Mouse (Mus musculus) testis, adult 2 months (tissue): Measurements from ENCODE around the gene Creb5.

Experiments
- CTCF ChIP-seq: fragments of 200-500 bp; IDR thresholded peaks from 2 replicates; pipeline ENCODE4 v1.5.1; 2012; ENCODE audit warnings: low read depth, mild to moderate bottlenecking, inconsistent platforms, low read length, moderate library complexity; ENCODE audit not compliant: control insufficient read depth, insufficient read depth, insufficient replicate concordance
- POLR2A ChIP-seq: fragments of 200-500 bp; IDR thresholded peaks from 2 replicates; pipeline ENCODE4 v1.6.1; 2012; ENCODE audit warnings: low read depth, mild to moderate bottlenecking, inconsistent platforms, low read length, moderate library complexity; ENCODE audit not compliant: control insufficient read depth

- TF ChIP-seq CTCF = no peak
- TF ChIP-seq POLR2A = no peak
These were observed 376.1 kb downstream of the Creb5 start for GRCm38 (mm10) chr6:53662858-53663833.
